Mouse (Mus musculus): ENCODE data around the gene Prlr. TPM values are rescaled to one million over a fixed set of nuclear protein-coding genes. Genes with fewer than 3 reads are reported as not detected.

The Prlr gene
- total and polyA plus RNA-seq, 3 experiments = not detected

GRCm38 (mm10) chr15:10375404-10375803, 198.4 kb downstream of the Prlr start:
- no peaks in the 10 kb centered on the region for H3K79me2 ChIP-seq (ENCODE audit: control insufficient read depth, insufficient read depth, low read length, poor library complexity)
- H3K4me1 ChIP-seq (ENCODE audit: control insufficient read depth in 1 of 2, insufficient read depth in 2 of 2, low read length in 2 of 2) = no peaks in the 10 kb centered on the region
- H3K27me3 ChIP-seq (ENCODE audit: control insufficient read depth in 1 of 2, insufficient read depth in 2 of 2, low read length in 2 of 2) = peaks cover 0 to 2% of the 10 kb centered on the region in 2 experiments; a peak in 3 of 4 replicates
- no peaks in the 10 kb centered on the region for H3K36me3 ChIP-seq (ENCODE audit: control insufficient read depth in 1 of 2, insufficient read depth in 2 of 2, low read length in 2 of 2)
- no peak overlapping the region for H3K27ac ChIP-seq (ENCODE audit: control insufficient read depth, low read depth, low read length)
- H3K9me3 ChIP-seq (replicated peaks; ENCODE audit: insufficient read depth, low read length) = no peaks in the 10 kb centered on the region
- H3K4me3 ChIP-seq (ENCODE audit: control insufficient read depth in 1 of 2, insufficient read depth in 1 of 2, low read depth in 2 of 2, low read length in 2 of 2) = no peak overlapping the region
- no peak for DNase-seq (ENCODE audit: low read depth, low spot score)
- TF ChIP-seq KAT2A (conservative IDR thresholded peaks at IDR 0.05; ENCODE audit: low read depth, low read length) (no peak), USF1 (IDR thresholded peaks at IDR 0.05; ENCODE audit: low read depth, low read length) (no peak), MAFK (IDR thresholded peaks at IDR 0.05; ENCODE audit: borderline replicate concordance, low read depth, low read length) (no peak), MYC (IDR thresholded peaks at IDR 0.05; ENCODE audit: low read depth, low read length) (no peak), ELF1 (IDR thresholded peaks at IDR 0.05; ENCODE audit: low read depth, low read length) (no peak), ETS1 (IDR thresholded peaks at IDR 0.05; ENCODE audit: low read depth, low read length) (no peak), UBTF (IDR thresholded peaks at IDR 0.05; ENCODE audit: borderline replicate concordance, insufficient read depth, low read depth, low read length) (no peak), TBP (IDR thresholded peaks at IDR 0.05; ENCODE audit: low read depth, low read length) (no peak), MEF2A (IDR thresholded peaks at IDR 0.05; ENCODE audit: extremely low read depth, insufficient replicate concordance, low read depth, low read length, poor library complexity, severe bottlenecking) (no peak)
- no peak overlapping the region for H3K9ac ChIP-seq (ENCODE audit: control insufficient read depth, low read depth, low read length, poor library complexity, severe bottlenecking)

DNA sequence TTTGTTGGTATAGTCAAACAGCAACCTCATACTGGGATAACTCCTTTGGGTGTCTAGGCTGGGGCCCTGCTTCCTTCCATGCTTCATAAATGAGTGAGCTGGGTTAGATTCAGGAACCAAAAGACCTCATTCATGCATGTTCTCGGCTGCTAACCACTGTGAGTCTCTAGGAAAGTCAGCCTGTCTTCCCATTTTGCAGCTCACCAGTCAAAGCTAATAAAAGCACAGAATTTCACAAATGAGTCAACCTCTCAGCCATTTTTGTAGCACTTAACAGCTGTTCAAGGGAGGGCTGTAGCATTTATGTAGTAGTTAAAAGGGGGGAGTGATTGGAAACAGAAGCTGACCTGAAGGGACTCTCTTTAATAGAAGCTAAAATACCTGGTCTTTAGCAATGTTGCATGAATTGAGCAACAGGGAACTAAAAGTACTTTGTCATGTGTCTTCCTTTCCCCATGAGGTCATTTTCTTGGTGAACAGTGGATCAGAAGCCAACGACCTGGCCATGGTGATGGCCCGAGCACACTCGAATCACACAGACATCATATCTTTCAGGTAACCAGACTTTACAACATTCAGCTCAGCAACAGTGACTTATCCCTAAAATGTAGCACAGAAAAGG, 201.4 kb downstream of the Prlr start:
- Histone ChIP-seq H3K4me3 (ENCODE audit: control insufficient read depth in 1 of 2, insufficient read depth in 1 of 2, low read depth in 2 of 2, low read length in 2 of 2) (no peak overlapping the region), H3K27me3 (ENCODE audit: control insufficient read depth in 1 of 2, insufficient read depth in 2 of 2, low read length in 2 of 2) (peaks cover 0 to 2% of the 10 kb centered on the region in 2 experiments; a peak in 3 of 4 replicates), H3K79me2 (ENCODE audit: control insufficient read depth, insufficient read depth, low read length, poor library complexity) (no peaks in the 10 kb centered on the region), H3K9me3 (replicated peaks; ENCODE audit: insufficient read depth, low read length) (no peaks in the 10 kb centered on the region), H3K27ac (ENCODE audit: control insufficient read depth, low read depth, low read length) (no peak overlapping the region), H3K9ac (ENCODE audit: control insufficient read depth, low read depth, low read length, poor library complexity, severe bottlenecking) (no peak overlapping the region), H3K36me3 (ENCODE audit: control insufficient read depth in 1 of 2, insufficient read depth in 2 of 2, low read length in 2 of 2) (no peaks in the 10 kb centered on the region), H3K4me1 (ENCODE audit: control insufficient read depth in 1 of 2, insufficient read depth in 2 of 2, low read length in 2 of 2) (no peaks in the 10 kb centered on the region)
- no peak for DNase-seq (ENCODE audit: low read depth, low spot score)
- TF ChIP-seq MYC (IDR thresholded peaks at IDR 0.05; ENCODE audit: low read depth, low read length) (no peak), POLR2AphosphoS5 (IDR thresholded peaks at IDR 0.05; ENCODE audit: borderline replicate concordance, low read depth, low read length) (no peak), JUND (IDR thresholded peaks at IDR 0.05; ENCODE audit: low read depth, low read length) (no peak), NELFE (IDR thresholded peaks at IDR 0.05; ENCODE audit: low read depth, low read length) (no peak), SIN3A (IDR thresholded peaks at IDR 0.05; ENCODE audit: low read length) (no peak), MEF2A (IDR thresholded peaks at IDR 0.05; ENCODE audit: extremely low read depth, insufficient replicate concordance, low read depth, low read length, poor library complexity, severe bottlenecking) (no peak), BHLHE40 (IDR thresholded peaks at IDR 0.05; ENCODE audit: borderline replicate concordance, low read depth, low read length) (no peak), TCF12 (IDR thresholded peaks at IDR 0.05; ENCODE audit: low read depth, low read length) (no peak), CHD1 (IDR thresholded peaks at IDR 0.05; ENCODE audit: low read depth, low read length) (no peak), USF2 (IDR thresholded peaks at IDR 0.05; ENCODE audit: borderline replicate concordance in 1 of 2, insufficient read depth in 1 of 2, low read depth in 1 of 2, low read length in 2 of 2) (no peak), TBP (IDR thresholded peaks at IDR 0.05; ENCODE audit: low read depth, low read length) (no peak), TAL1 (IDR thresholded peaks at IDR 0.05; ENCODE audit: low read length) (no peak), EP300 (IDR thresholded peaks at IDR 0.05; ENCODE audit: low read depth in 1 of 2, low read length in 2 of 2) (no peak), POLR2A (IDR thresholded peaks at IDR 0.05; ENCODE audit: control insufficient read depth in 1 of 2, insufficient read depth in 1 of 2, low read depth in 1 of 2, low read length in 2 of 2, poor library complexity in 1 of 2) (no peak), GABPA (IDR thresholded peaks at IDR 0.05; ENCODE audit: low read depth, low read length) (no peak), ZNF384 (IDR thresholded peaks at IDR 0.05; ENCODE audit: low read depth, low read length) (no peak)

All from MEL (cell line).